Mouse (Mus musculus): ENCODE data around the gene Hps4.
"Not testable (repeated sequence)": the region's sequence is repeated elsewhere in the genome, so short reads cannot be mapped to it uniquely, and the experiment has no call there.

Gene Hps4

DNA sequence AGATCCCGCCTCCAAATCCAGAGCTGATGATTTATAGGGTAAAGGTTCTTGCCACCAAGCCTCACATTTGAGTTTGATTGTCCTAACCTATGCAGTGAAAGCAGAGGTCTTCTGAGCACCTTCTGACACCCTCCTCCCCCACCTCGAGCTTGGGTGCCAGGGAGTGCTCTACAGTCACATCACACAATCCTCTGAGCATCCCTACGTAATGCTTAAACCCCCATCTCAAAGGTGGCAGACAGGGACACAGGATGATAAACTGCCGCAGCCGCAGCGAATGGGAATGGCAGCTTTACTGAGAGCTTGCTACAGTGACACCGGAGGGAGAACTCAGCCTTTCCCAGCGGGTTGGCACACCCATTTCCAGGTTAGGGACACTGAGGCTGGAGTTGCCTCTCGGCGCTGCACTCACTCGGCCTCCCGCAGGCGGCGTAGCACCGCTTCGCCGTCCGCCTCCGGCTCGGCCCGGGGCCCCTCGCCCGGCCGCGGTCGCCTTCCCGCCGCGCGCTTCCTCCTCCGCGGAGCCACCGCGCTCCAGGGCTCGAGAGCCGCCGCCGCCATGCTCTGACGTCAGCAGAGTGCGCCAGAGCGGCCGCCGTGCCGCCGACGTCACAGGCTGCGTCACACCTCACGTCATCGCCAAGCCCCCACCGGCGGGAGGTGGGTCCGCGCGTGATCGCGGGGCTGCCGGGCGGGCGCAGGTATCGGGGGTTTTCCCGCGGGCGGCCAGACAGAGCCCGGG lies at the start of gene Hps4, which contains the start of gene Srrd:
TSS of gene Hps4 (plus strand) at position 621 of the 742 bp plus-strand sequence.
TSS of gene Srrd (minus strand) at position 578 of the 742 bp plus-strand sequence.
- peak; percentile 89 for DNase-seq

DNA sequence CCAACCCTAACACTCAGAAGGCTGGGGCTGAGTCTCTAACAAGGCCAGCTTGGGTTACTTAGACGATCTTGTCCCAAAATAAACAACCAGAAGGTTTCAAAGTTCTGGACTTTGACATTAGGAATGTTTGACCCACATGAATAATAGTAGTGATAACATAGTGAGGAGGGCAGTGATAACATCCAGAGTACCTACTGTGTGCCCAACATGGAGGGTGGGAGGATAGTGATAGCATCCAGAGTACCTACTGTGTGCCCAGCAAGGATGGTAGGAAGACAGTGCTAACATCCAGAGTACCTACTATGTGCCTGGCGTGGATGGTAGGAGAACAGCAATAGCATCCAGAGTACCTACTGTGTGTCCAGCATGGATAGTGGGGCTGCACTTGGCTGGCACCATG lies 49.1 kb upstream of the Hps4 start:
- DNase-seq = no peak

DNA sequence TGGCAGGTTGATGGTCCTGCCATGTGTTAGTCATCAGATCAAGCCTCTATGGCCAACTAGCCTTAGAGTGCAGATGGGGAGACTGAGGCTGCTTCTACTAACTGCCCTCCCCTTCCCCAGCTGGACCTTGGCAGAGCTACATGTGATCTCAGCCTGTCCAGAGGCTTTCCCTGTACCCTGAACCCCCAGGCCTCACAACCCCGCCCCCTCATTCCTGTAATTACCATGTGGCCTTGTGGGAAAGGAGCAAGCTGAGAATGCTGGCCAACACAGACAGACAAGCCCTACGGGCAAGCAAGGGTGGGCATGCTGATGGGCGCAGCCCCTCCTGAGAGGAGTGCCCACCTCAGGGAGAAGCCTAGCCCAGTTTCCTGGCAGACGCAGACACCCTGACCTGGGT lies 48.2 kb upstream of the Hps4 start:
- no peak for DNase-seq

DNA sequence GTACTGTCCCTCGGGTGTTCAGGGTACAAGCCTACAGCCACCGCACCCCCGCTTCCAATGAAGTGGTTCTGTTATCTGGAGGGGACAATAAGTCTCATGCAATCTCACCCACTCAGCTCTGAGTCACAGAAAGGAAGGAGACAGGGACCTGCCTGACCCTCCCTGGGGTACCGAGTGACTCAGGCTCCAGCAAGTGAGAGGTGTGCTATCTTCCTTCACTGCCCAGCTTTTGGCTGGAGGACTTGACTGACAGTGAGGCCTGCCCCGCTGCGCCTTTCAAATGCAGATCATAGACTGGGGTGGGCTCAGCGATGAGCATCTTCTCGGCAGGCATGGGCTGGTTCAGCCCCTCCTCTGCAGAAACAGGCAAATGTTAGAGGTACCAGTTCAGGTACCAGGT lies 47.7 kb upstream of the Hps4 start:
- DNase-seq = no peak

DNA sequence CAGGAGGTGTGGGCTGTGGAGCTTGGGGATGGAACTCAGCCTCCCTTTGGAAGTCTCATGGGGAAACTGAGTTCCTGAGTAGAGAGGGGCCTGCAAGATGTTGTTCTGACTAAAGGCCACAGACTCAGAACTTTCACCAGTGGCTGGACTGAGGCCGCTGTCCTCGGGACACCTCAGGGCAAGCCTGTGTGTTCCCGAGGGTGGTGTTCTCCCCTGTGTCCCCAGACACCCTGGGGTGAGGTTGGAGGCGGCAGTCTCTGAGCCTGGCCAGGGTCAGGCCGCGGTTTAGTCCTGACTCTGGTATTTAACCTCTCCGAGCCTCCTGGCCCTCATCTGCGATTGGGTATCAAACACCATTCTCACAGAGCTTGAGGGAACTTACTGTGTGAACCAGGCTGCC lies 47.3 kb upstream of the Hps4 start:
- no peak for DNase-seq

DNA sequence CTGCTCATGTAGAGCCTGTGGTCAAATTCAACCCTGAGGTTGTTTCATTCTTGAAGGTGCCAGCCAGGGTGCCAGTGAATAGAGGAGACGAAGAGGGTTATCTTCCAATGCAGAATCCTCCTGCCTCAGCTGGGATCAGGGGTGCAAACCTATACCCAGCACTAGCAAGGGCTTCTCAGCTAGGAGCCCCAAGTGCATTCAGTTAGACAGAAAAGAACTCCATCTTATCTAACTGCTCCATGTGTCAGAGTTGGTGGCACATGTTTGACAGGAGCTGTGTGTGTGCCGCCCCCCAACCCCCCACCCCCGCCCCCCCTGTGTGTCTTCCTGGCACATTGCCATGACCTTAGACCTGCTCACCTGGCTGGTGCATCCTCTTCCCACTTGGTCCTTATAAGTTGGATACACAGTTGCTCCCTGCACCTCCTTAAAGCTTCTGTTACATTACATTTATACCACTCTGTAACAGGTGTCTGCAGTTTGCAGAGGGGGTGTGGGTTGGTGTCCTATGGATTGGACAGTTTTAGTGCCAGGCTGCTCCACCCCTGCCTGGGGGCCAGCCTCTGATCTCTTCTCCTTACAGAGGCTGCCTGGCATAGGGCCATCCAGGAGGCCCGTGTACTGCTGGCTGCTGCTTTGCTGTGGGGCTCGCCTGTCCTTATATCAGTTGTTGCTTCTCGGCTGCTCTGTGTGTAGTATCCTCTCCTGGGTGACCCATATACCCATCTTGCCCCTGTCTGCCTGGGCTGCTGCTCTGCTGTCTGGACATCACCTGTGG lies 46.3 kb upstream of the Hps4 start:
- DNase-seq = no peak

DNA sequence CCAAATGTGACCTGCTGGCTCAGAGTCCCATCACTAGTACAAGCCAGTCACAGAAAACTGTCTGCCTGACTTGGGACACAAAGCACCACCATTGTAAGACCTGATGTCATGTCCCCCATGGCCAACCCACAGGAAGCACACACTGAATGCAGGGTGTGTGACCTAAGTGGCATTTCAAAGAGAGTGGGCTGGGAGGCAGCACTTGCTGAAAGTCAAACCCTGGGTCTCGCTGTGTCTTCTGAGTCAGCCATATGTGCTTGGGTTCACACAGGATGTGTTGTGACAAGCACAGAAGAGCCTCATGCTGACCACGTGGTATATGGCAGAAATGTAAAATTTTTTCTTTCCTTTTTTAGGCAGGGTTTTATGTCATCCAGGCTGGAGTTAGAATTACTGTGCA lies 45.6 kb upstream of the Hps4 start:
- DNase-seq = peak; percentile 43

DNA sequence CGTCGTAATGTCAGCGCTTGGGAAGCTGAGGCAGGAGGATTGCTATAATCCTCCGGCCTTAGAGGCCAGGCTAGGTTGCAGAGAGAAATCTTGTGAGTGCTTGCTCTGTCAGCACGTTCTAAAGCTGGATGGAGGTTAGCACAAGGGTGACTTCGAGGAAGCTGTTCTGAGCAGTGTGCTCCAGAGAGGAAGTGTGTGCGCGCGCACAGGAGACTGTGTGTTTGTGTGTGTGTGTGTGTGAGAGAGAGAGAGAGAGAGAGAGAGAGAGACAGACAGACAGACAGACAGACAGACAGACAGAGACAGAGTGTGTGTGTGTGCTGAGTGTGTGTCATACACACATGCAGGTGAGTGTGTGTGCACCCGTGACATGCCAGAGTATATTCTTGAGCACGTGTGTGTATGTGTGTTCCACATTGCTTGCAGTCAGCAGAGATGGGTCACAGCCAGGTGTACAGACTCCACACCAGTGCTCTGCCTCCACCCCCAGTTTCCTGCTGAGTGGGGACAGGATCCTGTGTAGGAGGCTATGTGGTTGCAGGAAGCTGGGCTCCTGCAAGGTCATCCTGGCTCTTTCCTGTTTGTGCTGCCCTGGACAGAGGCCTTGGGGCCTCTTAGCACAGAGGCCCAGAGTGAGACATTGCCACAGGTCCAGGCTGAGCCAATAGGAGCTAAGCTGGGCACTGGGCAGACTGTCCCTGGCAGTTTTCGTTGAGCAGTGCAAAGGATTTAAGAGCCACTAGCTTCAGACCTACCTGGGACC lies 44.5 kb upstream of the Hps4 start:
- peak; percentile 63 for DNase-seq

DNA sequence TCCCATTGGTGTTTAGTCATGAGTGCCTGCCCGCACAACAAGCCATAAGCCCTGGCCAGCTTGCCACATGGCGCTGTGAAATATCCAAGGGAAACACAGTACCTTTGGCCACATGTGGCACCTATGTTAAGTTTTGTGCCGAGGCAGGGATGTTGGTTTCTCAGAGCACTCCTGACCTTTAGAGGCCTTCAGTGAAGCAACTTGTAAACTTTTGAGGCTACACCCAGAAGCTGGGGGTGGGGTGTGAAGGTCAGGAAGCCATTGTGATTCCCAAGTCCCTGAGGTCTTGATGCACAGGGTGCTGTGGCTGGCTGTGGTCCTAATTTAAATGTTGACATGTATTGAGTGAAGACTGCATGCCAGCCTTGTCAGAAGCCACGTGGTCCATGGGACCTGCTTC lies 43.5 kb upstream of the Hps4 start:
- no peak for DNase-seq

DNA sequence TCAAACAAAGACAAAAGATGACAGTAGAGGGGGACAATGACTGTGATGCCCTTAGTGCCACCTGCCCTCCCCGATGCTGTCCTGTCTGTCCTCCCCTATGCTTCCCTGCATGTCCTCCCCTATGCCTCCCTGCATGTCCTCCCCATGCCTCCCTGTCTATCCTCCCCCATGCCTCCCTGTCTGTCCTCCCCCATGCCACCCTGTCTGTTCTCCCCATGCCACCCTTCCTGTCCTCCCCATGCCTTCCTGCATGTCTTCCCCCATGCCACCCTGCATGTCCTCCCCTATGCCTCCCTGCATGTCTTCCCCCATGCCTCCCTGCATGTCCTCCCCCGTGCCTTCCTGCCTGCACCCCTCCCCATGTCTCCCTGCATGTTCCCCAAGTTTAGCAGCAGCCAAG lies 42.8 kb upstream of the Hps4 start:
- no peak for DNase-seq

DNA sequence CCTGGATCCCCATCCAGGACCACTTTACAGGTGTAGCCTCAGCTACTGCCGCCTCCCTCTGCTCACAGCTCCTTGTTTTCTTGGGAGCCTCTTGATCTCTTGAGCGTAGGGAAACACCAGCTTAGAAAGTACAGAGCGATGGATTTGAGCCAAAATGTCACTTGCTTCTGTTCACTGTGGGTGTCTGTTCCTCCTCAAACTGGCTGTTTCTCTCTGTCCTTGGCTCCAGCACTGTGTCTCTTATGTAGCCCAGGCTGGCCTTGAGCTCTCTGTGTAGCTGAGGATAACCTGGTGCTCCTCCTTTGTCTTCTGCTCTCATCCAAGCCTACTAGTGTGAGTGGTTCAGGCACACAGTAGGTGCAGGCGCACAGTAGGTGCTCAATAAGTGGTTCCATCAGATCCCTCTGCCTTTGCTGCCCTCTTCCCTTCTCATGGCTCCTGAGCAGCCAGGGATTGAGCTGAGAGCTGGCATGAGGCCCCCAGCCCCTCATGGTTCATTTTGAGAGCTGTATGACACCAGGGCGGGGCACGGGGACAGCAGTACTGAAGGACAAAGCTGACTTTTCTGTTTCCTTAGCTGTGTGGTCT lies 42.1 kb upstream of the Hps4 start:
- DNase-seq = no peak

DNA sequence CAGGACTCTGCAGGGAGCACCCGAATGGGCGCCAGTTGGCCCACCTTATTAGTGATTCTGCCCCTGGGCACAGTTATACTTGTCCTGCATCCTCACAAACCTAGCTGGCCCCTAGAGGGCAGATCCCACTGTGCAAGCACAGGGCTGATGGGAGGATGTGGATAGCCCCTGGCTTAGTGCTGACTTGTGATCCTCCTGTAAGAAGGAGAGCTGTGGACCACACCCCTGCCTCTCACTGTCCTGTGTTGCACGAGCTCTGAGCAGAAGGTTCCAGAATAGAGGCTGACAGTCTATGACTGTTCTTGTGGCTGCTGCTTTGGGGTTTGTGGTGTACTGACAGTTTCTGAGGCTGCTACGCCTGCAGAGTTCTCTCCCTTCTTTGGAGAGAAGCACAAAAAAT lies 41.2 kb upstream of the Hps4 start:
- no peak for DNase-seq

DNA sequence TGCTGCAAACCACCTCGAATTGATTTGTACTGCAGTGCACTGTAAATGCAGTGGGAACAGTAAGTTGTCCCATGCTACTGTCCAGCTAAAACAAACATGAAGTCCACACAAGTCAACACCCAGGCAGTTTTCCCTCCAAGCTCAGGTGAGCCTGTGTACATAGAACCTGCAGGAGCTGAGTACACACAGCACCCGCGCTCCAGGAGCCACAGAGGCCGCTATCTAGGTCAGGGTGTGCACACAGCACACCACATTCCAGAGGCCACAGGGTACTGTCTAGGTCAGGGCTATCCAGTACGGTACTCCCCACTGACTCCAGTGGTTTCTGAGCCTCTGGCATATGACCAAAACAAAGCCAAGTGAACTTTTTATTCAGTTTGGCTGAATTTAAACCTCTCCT lies 40.6 kb upstream of the Hps4 start:
- no peak for DNase-seq

DNA sequence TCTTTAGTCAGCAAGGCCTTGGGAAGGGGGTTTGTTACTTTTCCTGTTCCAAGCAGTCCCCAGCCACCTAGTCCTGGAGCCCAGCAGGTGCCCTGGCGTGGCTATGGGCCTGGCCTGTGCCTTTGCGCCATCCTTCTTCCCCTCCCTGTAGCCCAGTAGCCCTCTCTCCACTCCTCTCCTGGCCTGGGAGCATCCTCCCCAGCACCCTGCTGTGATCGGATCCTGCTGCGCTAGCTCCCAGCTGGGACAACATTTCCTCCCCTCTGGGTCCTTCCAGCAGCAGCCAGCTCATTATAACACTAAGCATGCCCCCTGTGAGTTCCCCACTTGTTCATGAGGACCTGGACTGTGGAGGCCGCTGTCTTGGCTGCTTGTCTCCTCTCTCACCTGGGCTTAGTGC lies 37.0 kb upstream of the Hps4 start:
- no peak for DNase-seq

DNA sequence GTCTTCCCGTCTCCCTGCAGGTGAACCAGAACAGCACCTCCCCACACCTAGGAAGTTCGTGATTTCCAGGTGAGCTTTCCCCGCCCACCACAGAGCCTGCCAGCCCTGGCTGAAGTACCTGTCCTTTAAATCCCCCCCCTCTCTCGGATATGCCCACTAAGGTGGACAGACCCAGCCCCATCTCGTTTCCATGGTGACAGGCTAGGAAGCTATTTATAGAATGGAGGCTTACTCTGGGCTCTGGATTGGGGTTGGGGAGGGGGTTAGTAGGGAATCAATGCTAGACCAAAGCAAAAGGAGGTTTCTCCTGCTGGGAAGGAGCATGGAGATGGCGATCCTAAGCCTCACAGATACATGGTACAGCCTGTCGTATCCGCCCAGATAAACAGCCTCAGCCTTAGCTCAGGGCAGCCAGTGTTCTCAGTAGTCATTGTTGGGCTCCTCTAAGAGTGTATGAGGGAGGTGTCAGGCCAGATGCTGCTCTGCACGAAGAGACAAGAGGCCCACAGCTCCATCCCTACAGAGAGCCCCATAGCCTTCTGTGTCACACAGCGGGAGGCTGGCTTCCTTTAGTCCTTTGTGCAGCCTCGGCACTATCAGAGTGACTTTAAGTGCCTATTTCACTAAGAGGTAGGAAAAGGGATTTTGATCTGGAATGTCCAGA lies 29.5 kb upstream of the Hps4 start:
- DNase-seq = no peak

DNA sequence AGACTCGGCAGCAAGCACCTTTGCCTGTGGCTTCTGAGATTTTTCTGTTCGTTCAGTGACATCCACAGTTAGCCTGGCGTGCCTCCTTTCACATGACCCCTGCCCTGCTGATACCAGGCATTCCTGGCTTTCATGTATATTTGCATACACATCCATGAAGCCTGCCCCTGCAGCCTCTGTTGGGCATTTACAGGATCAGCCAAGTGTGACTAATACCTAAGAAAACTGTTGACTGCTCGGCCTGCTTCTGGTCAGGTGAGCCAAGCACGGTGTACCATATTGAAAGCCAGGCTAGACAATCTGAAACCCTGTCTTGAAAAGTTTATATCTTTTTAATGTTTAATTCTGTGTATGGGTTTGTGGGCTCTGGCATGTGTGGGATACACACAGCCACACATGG lies 26.4 kb upstream of the Hps4 start:
- no peak for DNase-seq

DNA sequence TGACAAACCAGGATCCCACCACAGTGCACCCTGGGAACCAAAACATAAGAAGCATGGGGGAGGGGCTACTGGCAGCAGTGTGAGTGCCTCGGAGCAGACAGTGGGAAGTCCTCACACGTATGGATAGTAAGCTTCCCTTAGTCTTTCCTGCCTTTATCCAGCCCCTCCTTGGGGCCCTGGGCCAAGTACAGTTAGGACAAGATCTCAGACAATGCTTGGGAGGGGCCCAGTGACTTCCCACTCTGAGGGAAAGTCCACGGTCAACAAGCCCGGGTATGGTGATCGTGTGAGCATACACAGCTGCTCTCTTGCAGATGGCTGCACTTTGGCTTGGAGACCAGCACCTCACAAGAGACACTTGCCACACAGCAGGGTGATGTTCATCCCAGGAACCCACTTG lies 25.6 kb upstream of the Hps4 start:
- DNase-seq = no peak

DNA sequence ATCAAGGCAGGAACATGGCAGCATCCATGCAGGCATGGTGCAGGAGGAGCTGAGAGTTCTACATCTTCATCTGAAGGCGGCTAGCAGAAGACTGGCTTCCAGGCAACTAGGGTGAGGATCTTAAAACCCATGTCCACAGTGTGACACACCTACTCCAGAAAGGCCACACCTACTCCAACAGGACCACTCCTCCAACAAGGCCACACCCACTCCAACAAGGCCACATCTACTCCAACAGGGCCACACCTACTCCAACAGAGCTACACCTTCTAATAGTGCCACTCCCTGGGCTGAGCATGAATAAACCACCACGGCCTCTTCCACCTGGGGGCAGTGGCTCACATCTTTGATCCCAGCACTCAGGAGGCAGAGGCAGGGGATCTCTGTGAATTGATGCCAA lies 23.5 kb upstream of the Hps4 start:
- DNase-seq = not testable (repeated sequence)

DNA sequence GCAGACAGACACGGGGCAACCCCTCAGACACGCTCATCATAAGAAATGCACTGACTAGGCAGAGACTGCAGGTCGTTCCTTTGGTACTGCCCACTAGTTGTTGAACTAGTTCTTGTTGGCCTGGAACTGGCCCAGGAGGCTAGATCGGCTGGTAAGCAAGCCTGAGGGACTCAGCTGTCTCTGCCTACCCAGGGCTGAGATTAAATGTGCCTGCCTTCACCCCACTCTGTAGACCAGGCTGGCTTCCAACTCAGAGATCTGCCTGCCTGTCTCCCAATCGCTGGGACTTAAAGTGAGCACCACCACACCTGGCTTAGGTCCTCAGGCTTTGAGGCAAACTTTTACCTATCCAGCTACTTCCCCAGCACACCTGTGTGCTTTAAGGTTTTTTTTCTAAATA lies 22.5 kb upstream of the Hps4 start:
- no peak for DNase-seq

DNA sequence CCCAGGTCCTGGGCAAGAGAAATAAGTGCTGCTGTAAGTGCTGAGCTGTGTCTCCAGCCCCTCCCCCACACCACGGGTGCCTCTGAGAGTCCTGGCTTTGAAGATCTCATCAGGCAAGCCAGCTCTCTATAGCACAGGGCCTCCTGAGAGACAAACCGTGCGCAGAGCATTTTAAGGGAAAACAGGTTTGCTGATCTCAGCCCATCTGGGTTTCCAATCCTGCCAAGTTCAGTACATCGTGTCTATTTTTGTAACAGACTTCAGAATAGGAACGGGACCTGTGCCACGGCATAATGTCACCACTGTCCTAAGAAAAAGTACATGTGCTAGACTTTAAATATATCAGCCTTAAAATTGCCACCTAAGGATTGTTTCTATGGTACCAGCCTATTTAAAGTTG lies 21.9 kb upstream of the Hps4 start:
- no peak for DNase-seq

DNA sequence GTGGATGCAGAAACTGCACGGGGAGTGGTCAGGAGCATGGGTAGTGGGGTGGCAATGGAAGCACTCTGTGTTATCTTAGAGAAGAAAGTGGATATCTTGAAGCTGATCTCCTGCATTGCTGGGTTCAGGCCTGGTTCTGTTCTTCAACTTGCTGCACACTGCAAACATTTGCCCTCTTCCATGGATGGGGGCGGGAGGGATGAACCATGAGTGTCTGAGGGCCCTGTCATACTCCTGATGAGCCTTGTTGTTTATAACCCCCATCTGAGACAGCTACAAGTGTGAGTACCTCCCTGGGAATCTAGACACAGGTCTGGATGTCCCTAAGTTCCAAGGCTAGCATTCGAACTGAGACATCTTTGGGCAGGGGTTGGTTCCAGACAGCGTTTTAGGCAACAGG lies 21.5 kb upstream of the Hps4 start:
- no peak for DNase-seq

DNA sequence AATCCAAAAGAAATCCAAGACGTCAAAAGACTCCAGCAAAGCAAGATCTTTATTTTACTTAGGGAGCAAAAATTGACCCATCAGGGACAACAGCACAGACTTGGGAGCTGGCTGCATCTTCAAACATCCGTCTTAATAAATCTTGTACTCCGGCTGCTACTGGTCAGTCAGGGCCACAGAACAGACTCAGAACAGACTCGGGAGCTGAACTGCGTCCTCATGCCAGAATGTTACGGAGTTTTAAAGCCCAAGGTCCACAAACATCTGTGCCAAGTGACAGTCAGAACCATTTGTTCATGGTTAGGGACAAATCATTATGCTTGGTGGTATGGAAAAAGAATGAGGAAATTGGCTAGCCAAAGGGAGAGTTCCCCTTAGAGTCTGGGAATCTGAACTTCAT lies 19.6 kb upstream of the Hps4 start:
- no peak for DNase-seq

All from thymus, postnatal 25 days (tissue).